Mouse (Mus musculus) embryonic facial prominence, embryonic 12.5 days (tissue): ENCODE data around the gene Lrrc26. TPM values are rescaled to one million over a fixed set of nuclear protein-coding genes. Genes with fewer than 3 reads are reported as not detected.

Experiments used
- ATAC-seq: fragments of 200-750 bp; cut with Nextera tagmentation; 2 replicates; pipeline ENCODE4 v1.8.0; 2017; ENCODE audit not compliant: insufficient number of reproducible peaks, insufficient read depth, low FRiP score, low TSS enrichment
- H3K27ac ChIP-seq: fragments of 300-500 bp; sonication (generic); 2 replicates; pipeline ENCODE4 v1.5.1; 2016; ENCODE audit warnings: mild to moderate bottlenecking
- H3K27me3 ChIP-seq: fragments of 300-500 bp; sonication (generic); 2 replicates; pipeline ENCODE4 v1.6.1; 2016; ENCODE audit warnings: mild to moderate bottlenecking, moderate library complexity
- H3K36me3 ChIP-seq: fragments of 300-500 bp; sonication (generic); 2 replicates; pipeline ENCODE4 v1.6.1; 2016; ENCODE audit warnings: mild to moderate bottlenecking
- H3K4me1 ChIP-seq: fragments of 300-500 bp; sonication (generic); 2 replicates; pipeline ENCODE4 v1.6.1; 2016
- H3K4me2 ChIP-seq: fragments of 300-500 bp; sonication (generic); replicated peaks from 2 replicates; pipeline ENCODE4 v1.6.1; 2016; ENCODE audit warnings: mild to moderate bottlenecking, moderate library complexity
- H3K4me3 ChIP-seq: fragments of 300-500 bp; sonication (generic); 2 replicates; pipeline ENCODE4 v1.5.1; 2016; ENCODE audit warnings: mild to moderate bottlenecking
- H3K9ac ChIP-seq: fragments of 300-500 bp; sonication (generic); 2 replicates; pipeline ENCODE4 v1.6.1; 2016; ENCODE audit warnings: mild to moderate bottlenecking, moderate library complexity
- H3K9me3 ChIP-seq: fragments of 300-500 bp; sonication (generic); 2 replicates; pipeline ENCODE4 v1.6.1; 2016; ENCODE audit warnings: mild to moderate bottlenecking, moderate library complexity
- WGBS: fragments of 180-500 bp; shearing (Covaris S2); methylation state at CpG from one replicate; pipeline ENCODE4 v1.1.7; 2016; 5-methylcytosine and 5-hydroxymethylcytosine counted together
- polyA plus RNA-seq: library from polyadenylated mRNA; unstranded; fragments of >200 nt; fragmentation: Nextera tagmentation; extraction: Ambion mirVana; gene quantifications from 2 replicates; pipeline ENCODE4 v1.2.1, GENCODE M21; 2016

Lrrc26 gene
- polyA plus RNA-seq, 1 experiment from 2014 or later = not detected

GRCm38 (mm10) chr2:25288734-25289345 is 875 bp upstream of the Lrrc26 start:
- Histone ChIP-seq H3K27me3 (peaks cover 70% of the 10 kb centered on the region), H3K9me3 (no peaks in the 10 kb centered on the region), H3K4me1 (peaks cover 13% of the 10 kb centered on the region), H3K27ac (no peak overlapping the region), H3K4me2 (no peak overlapping the region), H3K9ac (no peak overlapping the region), H3K4me3 (no peak overlapping the region), H3K36me3 (peaks cover 24% of the 10 kb centered on the region)
- 83% methylated on average over 7 of the region's 7 CpGs for WGBS
- no peak for ATAC-seq

GRCm38 (mm10) chr2:25290101-25290815 is 543 bp downstream of the Lrrc26 start:
- ATAC-seq = no peak
- Histone ChIP-seq H3K27me3 (peaks cover 84% of the 10 kb centered on the region), H3K9ac (no peak overlapping the region), H3K27ac (no peak overlapping the region), H3K9me3 (no peaks in the 10 kb centered on the region), H3K4me1 (peaks cover 13% of the 10 kb centered on the region), H3K4me3 (peak overlapping the region; percentile 11; the same call in 1 of the 2 replicates), H3K4me2 (peak overlapping the region; percentile 32), H3K36me3 (peaks cover 11% of the 10 kb centered on the region)
- 1% methylated on average over 54 of the region's 54 CpGs for WGBS

GRCm38 (mm10) chr2:25290816-25291130 is 1.1 kb downstream of the Lrrc26 start:
- Histone ChIP-seq H3K9ac (no peak overlapping the region), H3K36me3 (peaks cover 6% of the 10 kb centered on the region), H3K4me3 (peak overlapping the region; percentile 11; the same call in 1 of the 2 replicates), H3K4me1 (peaks cover 13% of the 10 kb centered on the region), H3K4me2 (peak overlapping the region; percentile 32), H3K9me3 (no peaks in the 10 kb centered on the region), H3K27ac (no peak overlapping the region), H3K27me3 (peaks cover 87% of the 10 kb centered on the region)
- ATAC-seq = no peak
- WGBS = under 1% methylated on average over 18 of the region's 18 CpGs

- Histone ChIP-seq H3K4me1 (peaks cover 13% of the 10 kb centered on the region), H3K9ac (0 out of 2 replicates have a peak overlapping the region, but pooled peaks have one; percentile 30), H3K9me3 (no peaks in the 10 kb centered on the region), H3K27me3 (peaks cover 92% of the 10 kb centered on the region), H3K27ac (no peak overlapping the region), H3K4me2 (peak overlapping the region; percentile 49), H3K4me3 (peak overlapping the region; percentile 6; the same call in 1 of the 2 replicates), H3K36me3 (no peaks in the 10 kb centered on the region)
- ATAC-seq = no peak
- WGBS = 6% methylated on average over 32 of the region's 32 CpGs
Observed at GRCm38 (mm10) chr2:25291184-25292053, 1.7 kb downstream of the Lrrc26 start.

GRCm38 (mm10) chr2:25292054-25292544 is 2.4 kb downstream of the Lrrc26 start:
- Histone ChIP-seq H3K36me3 (no peaks in the 10 kb centered on the region), H3K9me3 (no peaks in the 10 kb centered on the region), H3K27ac (no peak overlapping the region), H3K4me2 (peak overlapping the region; percentile 49), H3K4me3 (peak overlapping the region; percentile 26), H3K4me1 (peaks cover 13% of the 10 kb centered on the region), H3K27me3 (peaks cover 94% of the 10 kb centered on the region), H3K9ac (peak overlapping the region; percentile 30; the same call in 1 of the 2 replicates)
- 8% methylated on average over 34 of the region's 43 CpGs for WGBS
- ATAC-seq = no peak

- H3K4me1 ChIP-seq = peaks cover 13% of the 10 kb centered on the region
- no peaks in the 10 kb centered on the region for H3K36me3 ChIP-seq
- peaks cover 96% of the 10 kb centered on the region for H3K27me3 ChIP-seq
- no peak overlapping the region for H3K4me2 ChIP-seq
- 0% methylated on average over 1 of the region's 1 CpGs for WGBS
- no peak for ATAC-seq
- H3K4me3 ChIP-seq = no peak overlapping the region
- no peak overlapping the region for H3K27ac ChIP-seq
- no peaks in the 10 kb centered on the region for H3K9me3 ChIP-seq
- no peak overlapping the region for H3K9ac ChIP-seq
Observed at GRCm38 (mm10) chr2:25292856-25293255, 3.1 kb downstream of the Lrrc26 start.

- no peak overlapping the region for H3K4me2 ChIP-seq
- no peaks in the 10 kb centered on the region for H3K36me3 ChIP-seq
- no peak for ATAC-seq
- WGBS = 75% methylated on average over 9 of the region's 9 CpGs
- H3K27ac ChIP-seq = no peak overlapping the region
- no peak overlapping the region for H3K4me3 ChIP-seq
- H3K27me3 ChIP-seq = peaks cover 88% of the 10 kb centered on the region
- no peaks in the 10 kb centered on the region for H3K9me3 ChIP-seq
- H3K4me1 ChIP-seq = peaks cover 13% of the 10 kb centered on the region
- H3K9ac ChIP-seq = no peak overlapping the region
Observed at GRCm38 (mm10) chr2:25293706-25294105, 4.0 kb downstream of the Lrrc26 start.

GRCm38 (mm10) chr2:25297093-25297492 is 7.4 kb downstream of the Lrrc26 start:
- H3K9ac ChIP-seq = no peak overlapping the region
- no peak overlapping the region for H3K4me2 ChIP-seq
- WGBS = 73% methylated on average over 8 of the region's 8 CpGs
- no peak overlapping the region for H3K4me3 ChIP-seq
- H3K27ac ChIP-seq = no peak overlapping the region
- ATAC-seq = no peak
- peaks cover 54% of the 10 kb centered on the region for H3K27me3 ChIP-seq
- H3K4me1 ChIP-seq = peaks cover 3% of the 10 kb centered on the region; the same call in 1 of the 2 replicates
- no peaks in the 10 kb centered on the region for H3K9me3 ChIP-seq
- H3K36me3 ChIP-seq = no peaks in the 10 kb centered on the region

GRCm38 (mm10) chr2:25298046-25298445 is 8.3 kb downstream of the Lrrc26 start:
- no peaks in the 10 kb centered on the region for H3K9me3 ChIP-seq
- H3K4me2 ChIP-seq = no peak overlapping the region
- no peak overlapping the region for H3K9ac ChIP-seq
- 82% methylated on average over 10 of the region's 10 CpGs for WGBS
- H3K4me1 ChIP-seq = no peaks in the 10 kb centered on the region
- no peak overlapping the region for H3K27ac ChIP-seq
- H3K4me3 ChIP-seq = no peak overlapping the region
- no peaks in the 10 kb centered on the region for H3K36me3 ChIP-seq
- ATAC-seq = no peak
- H3K27me3 ChIP-seq = peaks cover 49% of the 10 kb centered on the region

- H3K4me3 ChIP-seq = no peak overlapping the region
- ATAC-seq = no peak
- H3K9ac ChIP-seq = no peak overlapping the region
- H3K9me3 ChIP-seq = no peaks in the 10 kb centered on the region
- WGBS = 72% methylated on average over 3 of the region's 3 CpGs
- no peak overlapping the region for H3K27ac ChIP-seq
- H3K4me2 ChIP-seq = no peak overlapping the region
- peaks cover 9% of the 10 kb centered on the region; the same call in 1 of the 2 replicates for H3K4me1 ChIP-seq
- peaks cover 46% of the 10 kb centered on the region for H3K27me3 ChIP-seq
- H3K36me3 ChIP-seq = no peaks in the 10 kb centered on the region
Observed at GRCm38 (mm10) chr2:25303452-25303851, 13.7 kb downstream of the Lrrc26 start.

GRCm38 (mm10) chr2:25303931-25304656 is 14.4 kb downstream of the Lrrc26 start:
- Histone ChIP-seq H3K9me3 (no peaks in the 10 kb centered on the region), H3K4me2 (peak overlapping the region; percentile 84), H3K4me3 (peak overlapping the region; percentile 46; the same call in 1 of the 2 replicates), H3K27me3 (peaks cover 52% of the 10 kb centered on the region), H3K27ac (no peak overlapping the region), H3K9ac (no peak overlapping the region), H3K36me3 (no peaks in the 10 kb centered on the region), H3K4me1 (peaks cover 9% of the 10 kb centered on the region; the same call in 1 of the 2 replicates)
- no peak for ATAC-seq
- WGBS = 76% methylated on average over 7 of the region's 7 CpGs
